Mouse (Mus musculus) C2C12 (cell line): ENCODE measurements around the gene AI182371. TPM values are rescaled to one million over a fixed set of nuclear protein-coding genes. Genes with fewer than 3 reads are reported as not detected.

Experiments used
- H3K27me3 ChIP-seq: one replicate; pipeline ENCODE4 v1.6.1; 2011; ENCODE audit not compliant: control insufficient read depth, insufficient read depth, insufficient read length
- H3K36me3 ChIP-seq: one replicate; pipeline ENCODE4 v1.6.1; 2011; ENCODE audit not compliant: control insufficient read depth, insufficient read depth
- H3K4me3 ChIP-seq: one replicate; pipeline ENCODE4 v1.5.1; 2011; ENCODE audit warnings: mild to moderate bottlenecking, control low read depth; ENCODE audit not compliant: poor library complexity, insufficient read depth, severe bottlenecking
- H3K79me2 ChIP-seq: one replicate; pipeline ENCODE4 v1.6.1; 2011; ENCODE audit not compliant: control insufficient read depth, insufficient read depth
- H3K79me3 ChIP-seq: one replicate; pipeline ENCODE4 v1.6.1; 2011; ENCODE audit warnings: low read depth, control low read depth
- H3ac ChIP-seq: one replicate; pipeline ENCODE3; 2011; ENCODE audit warnings: low read depth; ENCODE audit not compliant: control insufficient read depth, insufficient read length
- CEBPB ChIP-seq: IDR thresholded peaks from one replicate; pipeline ENCODE4 v1.6.1; 2011; ENCODE audit warnings: low read depth, mild to moderate bottlenecking, control low read depth, moderate library complexity
- CTCF ChIP-seq: IDR thresholded peaks from one replicate; pipeline ENCODE4 v1.5.1; 2011; ENCODE audit not compliant: control insufficient read depth, insufficient read depth, insufficient read length
- FOSL1 ChIP-seq: IDR thresholded peaks from one replicate; pipeline ENCODE4 v1.8.0; 2011; ENCODE audit warnings: mild to moderate bottlenecking, low read length; ENCODE audit not compliant: poor library complexity, insufficient read depth, severe bottlenecking
- MAX ChIP-seq: IDR thresholded peaks from one replicate; pipeline ENCODE4 v1.6.1; 2011; ENCODE audit warnings: mild to moderate bottlenecking, control low read depth
- MYOD1 ChIP-seq: IDR thresholded peaks from one replicate; pipeline ENCODE4 v1.6.1; 2011; ENCODE audit warnings: low read depth; ENCODE audit not compliant: control insufficient read depth, insufficient read length
- MYOG ChIP-seq: IDR thresholded peaks from one replicate; pipeline ENCODE4 v1.6.1; 2011; ENCODE audit not compliant: control insufficient read depth, insufficient read length; ENCODE audit errors: extremely low read depth
- USF1 ChIP-seq: IDR thresholded peaks from one replicate; pipeline ENCODE4 v1.6.1; 2011; ENCODE audit warnings: low read depth, mild to moderate bottlenecking, control low read depth, moderate library complexity
- polyA plus RNA-seq: library from polyadenylated mRNA; unstranded; fragments of >200 nt; fragmentation: generic; extraction: Trizol; gene quantifications from one replicate; pipeline ENCODE4 v1.2.1, GENCODE M21; 2012; ENCODE audit warnings: missing spikeins

AI182371 gene
- polyA plus RNA-seq, 1 experiment: not detected

DNA sequence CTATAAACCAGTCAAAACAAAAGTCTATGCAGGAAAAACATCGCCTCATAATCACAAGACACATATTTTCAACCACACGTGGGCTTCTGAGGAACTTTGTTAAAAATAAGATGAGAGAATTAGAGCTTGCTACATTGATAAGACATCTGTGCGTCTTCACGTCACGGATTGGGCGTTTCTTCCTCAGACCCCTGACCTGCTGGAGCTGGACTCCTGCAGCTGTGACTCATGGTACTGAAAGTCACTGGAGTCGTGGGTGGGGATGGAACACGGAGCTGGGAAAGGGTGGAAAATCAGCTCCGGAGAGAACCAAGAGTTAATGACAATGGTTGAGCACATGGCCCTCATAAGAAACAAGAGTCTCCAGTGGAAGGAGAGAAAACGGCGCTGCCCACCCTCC is 34.2 kb downstream of the AI182371 start:
- H3K27me3 ChIP-seq: no peaks in the 10 kb centered on the region
- no peaks in the 10 kb centered on the region for H3K36me3 ChIP-seq
- TF ChIP-seq CEBPB (no peak), CTCF (no peak), MYOD1 (no peak), MYOG (no peak), MAX (no peak), FOSL1 (no peak), USF1 (no peak)
- no peaks in the 10 kb centered on the region for H3K79me3 ChIP-seq
- no peak overlapping the region for H3K4me3 ChIP-seq
- no peak overlapping the region for H3ac ChIP-seq
- no peaks in the 10 kb centered on the region for H3K79me2 ChIP-seq

DNA sequence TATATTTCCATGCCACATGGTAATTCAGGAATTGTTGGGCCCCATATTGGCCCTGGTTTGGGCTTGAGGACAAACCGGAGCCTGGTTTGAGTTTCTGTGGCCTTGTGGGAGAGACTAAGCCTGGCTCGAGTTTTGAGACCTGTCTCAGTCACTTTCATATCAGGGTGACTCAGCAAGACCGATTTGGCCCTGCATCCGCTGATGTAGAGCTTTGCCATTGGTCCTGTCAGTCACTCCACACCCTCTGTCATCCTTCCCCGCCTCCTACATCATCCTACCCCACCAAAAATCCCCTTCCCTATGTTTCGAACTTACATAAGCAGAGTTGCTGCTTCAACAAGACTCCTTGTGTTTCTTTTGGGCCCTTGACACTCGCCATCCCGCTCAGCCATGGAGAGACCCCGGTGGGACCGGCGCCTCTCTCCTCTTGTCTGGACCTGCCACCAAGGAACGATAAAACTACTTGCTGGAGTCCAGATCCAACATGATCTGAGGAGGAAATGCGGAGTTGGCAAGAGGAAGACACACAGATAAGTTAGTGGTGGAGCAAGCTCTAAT is 34.7 kb downstream of the AI182371 start:
- TF ChIP-seq MYOG: no peak
- no peak for TF ChIP-seq CEBPB
- Histone ChIP-seq H3K27me3 (no peaks in the 10 kb centered on the region), H3K4me3 (no peak overlapping the region), H3K79me3 (no peaks in the 10 kb centered on the region), H3K36me3 (no peaks in the 10 kb centered on the region), H3K79me2 (no peaks in the 10 kb centered on the region), H3ac (no peak overlapping the region)

DNA sequence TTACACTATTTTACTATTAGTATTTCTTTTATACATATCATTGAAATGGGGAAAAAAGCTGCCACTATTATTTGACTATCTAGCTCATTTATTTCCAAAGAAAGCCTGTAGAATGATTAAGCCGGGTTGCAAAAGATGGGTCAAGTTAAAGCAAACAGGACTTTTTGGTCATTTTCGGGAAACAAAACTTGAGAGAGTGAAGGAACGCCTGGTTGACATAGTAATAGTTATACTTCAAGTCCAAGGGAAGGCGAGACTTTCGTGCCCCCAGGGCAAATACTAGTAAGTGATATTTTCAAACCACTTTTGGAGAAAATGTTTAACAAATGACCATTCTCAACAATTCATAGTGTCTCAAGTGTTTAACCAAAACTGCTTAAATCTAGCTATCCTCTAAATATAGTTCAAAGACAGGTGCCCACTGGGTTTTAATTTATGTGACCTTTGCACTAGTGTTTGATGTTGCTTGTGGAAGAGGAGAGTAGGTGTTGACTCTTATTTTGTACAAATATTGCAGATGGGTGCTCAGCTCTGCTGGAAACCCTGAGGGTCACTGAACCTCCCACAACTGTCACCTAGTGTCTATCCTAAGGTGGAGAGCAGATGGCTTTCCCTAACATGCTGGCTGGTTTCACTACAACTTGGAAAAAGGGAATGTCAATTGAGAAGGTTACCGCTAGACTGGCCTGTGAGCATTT is 37.9 kb downstream of the AI182371 start:
- Histone ChIP-seq H3K27me3 (peaks cover 8% of the 10 kb centered on the region), H3K79me2 (no peaks in the 10 kb centered on the region), H3K4me3 (no peak overlapping the region), H3K79me3 (no peaks in the 10 kb centered on the region), H3ac (no peak overlapping the region), H3K36me3 (no peaks in the 10 kb centered on the region)
- TF ChIP-seq FOSL1 (no peak), MYOG (no peak), MAX (no peak), MYOD1 (no peak), USF1 (no peak), CTCF (no peak), CEBPB (no peak)

DNA sequence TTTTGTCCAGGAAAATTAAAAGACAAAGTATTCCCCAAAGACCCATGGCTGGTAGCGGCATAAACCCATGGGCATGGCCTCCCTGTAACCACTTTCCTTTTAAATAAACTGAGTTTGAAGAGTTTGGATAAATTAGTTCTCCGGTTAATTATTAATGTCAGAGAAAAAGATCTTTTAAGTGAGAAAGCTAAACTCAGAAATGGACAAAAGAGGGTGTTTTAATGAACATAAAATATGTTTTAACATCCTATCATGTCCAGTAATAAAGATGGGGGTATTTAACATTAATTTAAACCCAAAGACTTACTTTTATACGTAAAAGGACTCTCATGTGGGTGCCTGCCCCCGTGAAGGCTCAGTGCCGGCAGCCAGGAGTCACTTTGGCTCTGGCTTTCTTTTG is 40.0 kb downstream of the AI182371 start, which contains the start of gene Hc:
Hc (minus strand) TSS at position 101 of the 400 bp plus-strand sequence.
- Histone ChIP-seq H3K36me3 (no peaks in the 10 kb centered on the region), H3K4me3 (no peak within 1 kb of the TSS), H3K79me2 (no peaks in the 10 kb centered on the region), H3K79me3 (no peaks in the 10 kb centered on the region), H3K27me3 (peaks cover 8% of the 10 kb centered on the region), H3ac (no peak within 1 kb of the TSS)
- TF ChIP-seq CEBPB (no peak), FOSL1 (no peak), MYOG (no peak), USF1 (no peak), MYOD1 (no peak), CTCF (no peak), MAX (no peak)

DNA sequence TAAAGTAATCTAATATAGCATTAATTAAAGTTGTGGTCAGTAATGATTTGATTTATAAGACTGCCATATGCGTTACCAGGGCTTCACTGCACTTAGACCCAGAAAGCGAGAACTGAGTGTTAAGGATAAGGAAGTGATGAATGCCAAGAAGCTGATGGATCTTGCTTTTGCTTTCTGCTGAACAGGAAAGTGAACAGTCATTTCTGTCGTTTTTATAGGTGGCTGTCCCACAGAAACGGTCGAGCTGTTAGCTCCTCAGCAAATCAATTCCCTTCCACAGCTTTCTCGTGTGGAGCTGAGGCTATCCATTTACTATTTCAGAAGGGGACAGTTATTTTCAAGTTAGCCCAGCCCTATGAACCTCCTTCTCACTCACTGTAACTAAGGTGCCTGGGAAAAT is 40.4 kb downstream of the AI182371 start:
- TF ChIP-seq USF1 (no peak), CEBPB (no peak), MAX (no peak), MYOG (no peak), MYOD1 (no peak), FOSL1 (no peak), CTCF (no peak)
- no peaks in the 10 kb centered on the region for H3K79me3 ChIP-seq
- H3K4me3 ChIP-seq: no peak overlapping the region
- H3K36me3 ChIP-seq: no peaks in the 10 kb centered on the region
- H3K27me3 ChIP-seq: peaks cover 8% of the 10 kb centered on the region
- H3ac ChIP-seq: no peak overlapping the region
- no peaks in the 10 kb centered on the region for H3K79me2 ChIP-seq

GRCm38 (mm10) chr2:35060256-35060655 is 41.1 kb downstream of the AI182371 start:
- TF ChIP-seq MYOG: no peak
- TF ChIP-seq CTCF: no peak
- no peak for TF ChIP-seq USF1
- TF ChIP-seq MYOD1: no peak
- no peak for TF ChIP-seq CEBPB
- TF ChIP-seq FOSL1: no peak
- TF ChIP-seq MAX: no peak
- no peaks in the 10 kb centered on the region for H3K36me3 ChIP-seq
- H3K4me3 ChIP-seq: no peak overlapping the region
- no peaks in the 10 kb centered on the region for H3K79me2 ChIP-seq
- no peak overlapping the region for H3ac ChIP-seq
- no peaks in the 10 kb centered on the region for H3K79me3 ChIP-seq
- H3K27me3 ChIP-seq: peaks cover 8% of the 10 kb centered on the region
